Mouse (Mus musculus): ENCODE measurements around the gene Rilp.

Rilp gene

GRCm38 (mm10) chr11:75494296-75495049, 15.4 kb upstream of the Rilp start:
- no peak for DNase-seq

GRCm38 (mm10) chr11:75498126-75498525, 11.8 kb upstream of the Rilp start:
- no peak for DNase-seq

DNA sequence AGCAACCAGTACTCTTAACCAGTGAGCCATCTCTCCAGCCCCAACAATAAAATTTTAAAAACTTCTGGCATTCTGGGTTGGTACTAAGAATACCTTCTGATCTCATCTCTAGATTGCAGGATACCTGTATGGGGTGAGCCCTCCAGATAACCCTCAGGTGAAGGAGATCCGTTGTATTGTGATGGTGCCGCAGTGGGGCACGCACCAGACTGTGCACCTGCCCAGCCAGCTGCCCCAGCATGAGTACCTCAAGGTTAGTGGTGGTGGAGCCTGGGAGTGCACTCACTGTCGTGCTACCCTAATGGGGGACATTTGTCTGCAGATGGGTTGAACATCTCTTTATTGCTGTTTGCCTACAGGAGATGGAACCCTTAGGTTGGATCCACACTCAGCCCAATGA, 1.7 kb upstream of the Rilp start:
- no peak for DNase-seq

GRCm38 (mm10) chr11:75508904-75509303, 990 bp upstream of the Rilp start:
- no peak for DNase-seq

GRCm38 (mm10) chr11:75510627-75510993, 716 bp downstream of the Rilp start:
- DNase-seq = peak; percentile 96

- peak; percentile 76 for DNase-seq
Measured at GRCm38 (mm10) chr11:75511213-75511612, 1.3 kb downstream of the Rilp start.

GRCm38 (mm10) chr11:75512301-75513018, 2.6 kb downstream of the Rilp start:
- DNase-seq = no peak

GRCm38 (mm10) chr11:75513336-75513735, 3.4 kb downstream of the Rilp start, which contains the start of gene Scarf1:
Gene Scarf1 (plus strand): TSS chr11:75513540.
- peak; percentile 89 for DNase-seq

- DNase-seq = no peak
Measured at GRCm38 (mm10) chr11:75515186-75515585, 5.3 kb downstream of the Rilp start.

DNA sequence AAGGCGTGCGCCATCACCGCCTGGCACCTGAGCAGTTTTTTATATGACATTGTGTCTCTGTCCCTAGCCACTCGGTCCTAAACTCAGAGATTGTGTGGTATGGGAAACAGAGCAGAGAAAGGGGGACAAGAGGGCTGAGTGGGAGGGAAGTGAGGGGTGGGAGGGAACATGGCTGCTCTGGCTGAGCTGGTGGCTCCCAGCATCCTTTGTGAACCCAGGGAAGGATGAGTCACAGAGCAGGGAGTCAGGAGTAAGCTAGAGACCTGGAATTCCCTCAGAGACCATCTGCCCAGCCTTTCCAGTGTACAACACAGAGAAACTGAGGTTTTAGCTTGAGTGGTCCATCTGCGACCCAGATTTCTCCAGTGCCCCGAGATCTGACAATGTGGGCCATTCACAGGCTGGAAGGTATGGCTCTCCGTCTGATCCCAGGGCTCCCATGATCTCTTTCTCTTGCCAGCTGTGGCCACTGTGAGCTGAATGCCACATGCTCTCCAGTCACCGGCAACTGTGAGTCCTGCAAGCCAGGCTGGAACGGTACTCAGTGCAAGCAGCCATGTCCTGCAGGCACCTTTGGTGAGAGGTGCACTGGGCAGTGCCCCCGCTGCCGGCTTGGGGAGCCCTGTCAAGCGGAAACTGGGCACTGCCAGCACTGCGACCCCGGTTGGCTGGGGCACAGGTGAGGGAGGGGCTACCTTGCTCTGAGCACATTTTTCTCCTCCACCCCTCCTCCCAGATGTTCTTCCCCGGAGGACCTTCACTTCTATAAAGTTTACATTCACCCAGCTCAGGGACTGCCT, 10.1 kb downstream of the Rilp start:
- DNase-seq = no peak

DNA sequence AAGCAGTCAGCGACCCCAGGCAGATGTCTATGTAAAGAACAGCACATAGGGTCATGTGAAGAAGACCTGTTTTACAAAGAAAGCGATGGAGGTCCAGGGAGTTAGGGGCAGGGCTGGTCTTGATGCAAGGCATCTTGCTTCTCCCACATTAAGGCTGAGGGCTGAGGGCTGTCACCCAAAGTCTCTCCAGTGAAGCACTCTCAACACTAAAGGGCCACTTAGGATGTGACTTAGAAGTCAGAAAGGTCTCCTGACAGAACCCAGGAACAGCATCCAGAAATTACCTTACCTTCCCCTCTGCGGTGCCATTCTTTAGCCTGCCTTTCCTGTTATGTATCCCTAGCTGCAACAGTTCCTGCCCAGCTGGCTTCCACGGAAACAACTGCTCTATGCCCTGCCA, 11.7 kb downstream of the Rilp start:
- DNase-seq = no peak

GRCm38 (mm10) chr11:75522793-75523192, 12.9 kb downstream of the Rilp start:
- DNase-seq = no peak

- no peak for DNase-seq
Measured at GRCm38 (mm10) chr11:75525531-75526125, 15.7 kb downstream of the Rilp start.

DNA sequence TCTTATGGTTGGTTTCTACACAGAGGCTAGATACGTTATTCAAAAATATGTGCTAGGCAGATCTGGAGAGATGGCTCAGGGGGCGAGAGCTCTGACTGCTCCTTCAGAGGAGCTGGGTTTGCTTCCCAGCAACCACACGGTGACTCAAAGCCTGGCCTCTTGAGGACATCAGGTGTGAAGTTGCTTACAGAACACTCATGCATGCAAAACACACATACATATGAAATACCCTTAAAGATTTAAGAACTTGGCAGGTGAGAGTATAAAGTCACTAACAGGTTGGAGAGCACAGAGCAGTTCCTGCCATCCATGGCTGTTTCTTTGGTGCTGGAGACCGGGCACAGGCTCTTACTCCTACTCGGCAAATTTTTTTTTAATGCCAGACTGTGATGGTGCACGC, 17.0 kb downstream of the Rilp start:
- no peak for DNase-seq

- DNase-seq = no peak
Measured at GRCm38 (mm10) chr11:75529771-75530170, 19.9 kb downstream of the Rilp start.

DNA sequence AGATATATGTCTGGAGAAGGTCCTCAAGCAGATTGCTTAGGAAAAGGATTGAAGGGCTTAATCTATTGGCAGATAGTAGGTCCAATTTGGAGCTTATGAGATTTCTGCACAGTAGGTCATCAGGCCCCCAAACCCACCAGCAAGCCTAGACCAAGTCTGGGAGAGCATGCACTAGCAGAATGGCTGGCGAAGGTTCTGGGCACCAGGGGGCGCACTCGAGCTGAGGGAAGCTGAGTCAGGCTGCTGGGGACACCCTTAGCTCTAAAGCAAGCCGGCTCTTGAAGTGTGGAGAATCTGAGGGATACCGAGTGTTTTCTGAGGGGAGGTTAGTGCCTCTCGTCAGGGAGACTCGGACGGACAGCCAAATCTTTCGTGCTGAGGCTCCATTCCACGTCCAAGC, 20.4 kb downstream of the Rilp start:
- peak; percentile 98 for DNase-seq

GRCm38 (mm10) chr11:75530845-75531373, 21.0 kb downstream of the Rilp start:
- peak; percentile 41 for DNase-seq

- DNase-seq = peak; percentile 98
Measured at GRCm38 (mm10) chr11:75531469-75532242, 21.8 kb downstream of the Rilp start, which contains the start of gene Slc43a2. Gene Slc43a2 (plus strand): TSS chr11:75531694.

DNA sequence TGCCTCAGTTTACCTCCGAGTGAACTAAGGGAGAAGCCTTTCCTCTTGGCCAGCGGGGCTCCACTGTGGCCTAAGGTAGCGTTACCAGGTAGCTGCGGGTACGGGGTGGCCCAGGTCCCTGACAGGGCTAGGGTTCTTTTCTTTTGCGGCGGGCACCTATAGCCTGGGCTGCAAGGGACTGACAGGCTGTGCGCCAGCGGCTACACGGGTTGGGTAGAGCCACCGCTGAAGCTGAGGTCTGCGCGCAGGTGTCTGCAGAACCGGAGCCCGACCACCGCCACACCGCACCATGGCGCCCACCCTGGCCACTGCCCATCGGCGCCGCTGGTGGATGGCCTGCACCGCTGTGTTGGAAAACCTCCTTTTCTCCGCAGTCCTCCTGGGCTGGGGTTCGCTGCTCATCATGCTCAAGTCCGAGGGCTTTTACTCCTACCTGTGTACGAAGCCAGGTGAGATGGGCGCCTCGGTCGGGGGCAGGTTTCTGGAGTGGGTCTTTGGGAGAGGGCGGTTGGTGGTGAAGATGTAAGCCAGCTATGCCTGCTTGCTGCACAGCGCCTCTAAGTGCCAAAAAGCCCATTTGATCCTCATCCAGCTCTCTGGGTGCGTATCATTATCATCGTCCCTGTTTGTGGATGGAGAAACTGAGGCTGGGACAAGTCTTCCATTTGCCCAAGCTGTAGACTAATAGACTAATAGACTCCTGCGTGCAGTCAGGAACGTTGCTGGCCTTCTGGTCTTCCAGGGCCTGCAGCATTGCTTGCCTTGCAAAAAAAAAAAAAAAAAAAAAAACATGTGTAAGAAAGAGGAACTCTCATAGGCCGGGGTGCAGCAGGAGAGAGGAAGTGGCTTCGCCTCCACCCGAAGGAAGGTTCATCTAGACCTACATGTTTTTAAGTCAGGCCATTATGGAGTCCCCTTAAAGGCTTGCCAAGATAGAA, 22.7 kb downstream of the Rilp start:
- DNase-seq = peak; percentile 42

GRCm38 (mm10) chr11:75533314-75534015, 23.6 kb downstream of the Rilp start:
- no peak for DNase-seq

Data from lung, postnatal 10 days (tissue).